Mouse (Mus musculus): ENCODE results near the gene Serpina5. TPM values are rescaled to one million over a fixed set of nuclear protein-coding genes. Genes with fewer than 3 reads are reported as not detected.

The Serpina5 gene
- not detected for total RNA-seq (2023)

GRCm38 (mm10) chr12:104100768-104101167 is at the start of gene Serpina5:
Gene Serpina5, plus strand, starts transcription at chr12:104101113.

GRCm38 (mm10) chr12:104112333-104112732 is 11.4 kb downstream of the Serpina5 start, which contains the start of gene Serpina3a:
Gene Serpina3a, plus strand, starts transcription at chr12:104112724.

DNA sequence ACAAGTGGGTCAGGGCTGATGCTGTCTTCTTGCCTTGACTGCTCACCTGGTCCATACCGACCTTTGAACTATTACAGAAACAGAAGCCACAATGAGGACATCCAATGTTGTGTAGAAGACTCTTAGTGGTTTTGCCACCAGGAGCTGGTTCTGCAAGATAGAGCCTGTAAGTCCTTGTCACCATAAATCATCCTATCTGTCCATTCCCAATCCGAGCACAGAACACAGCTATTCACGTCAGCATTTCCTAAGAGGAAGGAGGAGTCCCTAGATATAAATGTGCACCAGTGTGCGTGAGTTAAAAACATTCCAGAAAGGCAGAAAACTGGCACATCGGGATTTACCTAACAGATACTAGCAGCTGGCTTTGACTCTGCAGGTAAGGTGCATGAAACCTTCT is 26.8 kb downstream of the Serpina5 start, which contains the start of gene Serpina3b:
Serpina3b (plus strand) TSS at position 301 of the 400 bp plus-strand sequence.

DNA sequence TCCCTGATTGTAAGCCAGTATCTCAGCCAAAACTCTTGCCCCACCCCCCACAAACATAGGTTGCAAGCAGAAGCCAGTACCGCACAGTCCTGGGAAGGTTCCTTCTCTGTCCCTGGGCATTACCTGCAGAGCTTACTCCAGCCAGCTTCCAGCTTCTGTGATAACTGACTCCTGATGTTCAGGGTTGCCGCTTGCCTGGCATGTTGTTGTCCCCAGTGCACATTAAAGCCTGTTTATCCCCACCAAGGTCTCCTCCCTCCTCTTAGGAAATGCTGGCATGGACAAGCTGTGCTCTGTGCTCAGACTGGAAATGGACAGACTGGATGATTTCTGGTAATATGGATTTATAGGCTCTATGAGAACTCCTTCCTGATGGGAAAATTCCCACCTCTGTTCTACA is 52.7 kb downstream of the Serpina5 start, which contains the start of gene Serpina3c:
Serpina3c (minus strand) TSS at position 215 of the 400 bp plus-strand sequence.

Other genes starting within 250 kb of the Serpina5 start
- gene Serpina1a, start 237.6 kb upstream of the Serpina5 start, total RNA-seq (2023): not detected
- gene Serpina1c, start 196.2 kb upstream of the Serpina5 start, total RNA-seq (2023): not detected
- not detected for gene Serpina1e, start 142.1 kb upstream of the Serpina5 start, total RNA-seq (2023)
- gene Serpina11, start 111.2 kb upstream of the Serpina5 start, total RNA-seq (2023): not detected
- not detected for gene Serpina9, start 87.4 kb upstream of the Serpina5 start, total RNA-seq (2023)
- gene Serpina12, start 56.7 kb upstream of the Serpina5 start, total RNA-seq (2023): not detected
- not detected for gene Serpina3a, start 11.6 kb downstream of the Serpina5 start, total RNA-seq (2023)
- gene Serpina3b, start 26.9 kb downstream of the Serpina5 start, total RNA-seq (2023): not detected
- not detected for gene Serpina3c, start 52.8 kb downstream of the Serpina5 start, total RNA-seq (2023)
- 0.21 TPM for gene Serpina3f, start 113.4 kb downstream of the Serpina5 start, total RNA-seq (2023)
- gene Serpina3g, start 135.1 kb downstream of the Serpina5 start, total RNA-seq (2023): 9.5 TPM
- not detected for gene Serpina3i, start 162.0 kb downstream of the Serpina5 start, total RNA-seq (2023)
- gene Serpina3j, start 213.4 kb downstream of the Serpina5 start, total RNA-seq (2023): not detected
- not detected for gene Serpina3k, start 237.4 kb downstream of the Serpina5 start, total RNA-seq (2023)
- not detected for gene Serpina3m, start 237.4 kb downstream of the Serpina5 start, total RNA-seq (2023)

All from CD8-positive naive resting alpha-beta T cell, adult 57 days (primary cell).